Mouse (Mus musculus): ENCODE measurements around the gene Med13l. TPM values are rescaled to one million over a fixed set of nuclear protein-coding genes. Genes with fewer than 3 reads are reported as not detected.
A peak's percentile ranks its signal among the peaks of the same experiment; 100 is the strongest.

Gene Med13l
- total RNA-seq, 1 experiment from 2014 or later: 40.3 TPM

DNA sequence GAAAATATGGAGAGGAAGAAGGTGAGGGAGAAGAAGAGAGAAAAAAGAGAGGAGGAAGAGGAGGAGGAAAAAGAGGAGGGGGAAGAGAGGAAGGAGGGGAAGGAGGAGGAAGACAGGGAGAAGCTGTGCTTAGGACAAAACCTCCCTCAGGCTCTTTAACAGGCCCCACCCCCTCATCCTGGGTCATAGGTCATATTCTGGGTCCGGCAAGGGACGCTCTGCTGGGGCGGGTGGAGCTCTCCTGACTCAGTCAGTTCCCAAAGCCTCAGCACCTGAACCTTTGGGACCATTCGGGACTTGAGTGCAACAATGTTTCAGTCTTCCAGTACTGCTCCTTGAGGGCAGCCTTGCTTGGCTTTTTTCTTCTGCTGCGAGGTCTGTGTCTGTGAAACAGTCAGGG, 241.1 kb downstream of the Med13l start:
- DNase-seq: no peak

- no peak for DNase-seq
Measured at GRCm38 (mm10) chr5:118802036-118802435, 241.6 kb downstream of the Med13l start.

GRCm38 (mm10) chr5:118808946-118809345, 248.5 kb downstream of the Med13l start:
- DNase-seq: no peak

GRCm38 (mm10) chr5:118809588-118809987, 249.1 kb downstream of the Med13l start:
- DNase-seq: no peak

- DNase-seq: no peak
Measured at GRCm38 (mm10) chr5:118811690-118812089, 251.2 kb downstream of the Med13l start.

GRCm38 (mm10) chr5:118812421-118812820, 251.9 kb downstream of the Med13l start:
- no peak for DNase-seq

GRCm38 (mm10) chr5:118812947-118813401, 252.5 kb downstream of the Med13l start:
- DNase-seq: no peak

GRCm38 (mm10) chr5:118814052-118814451, 253.6 kb downstream of the Med13l start:
- DNase-seq: peak; percentile 58

Data from adrenal gland, postnatal 25 days (tissue).